Mouse (Mus musculus) bone marrow macrophage, adult 2 months (primary cell): Measurements from ENCODE around the gene Creb1.

Experiments
- CTCF ChIP-seq: IDR thresholded peaks from 2 replicates; pipeline ENCODE4 v1.5.1; 2012; ENCODE audit warnings: low read depth, mild to moderate bottlenecking, low read length, moderate library complexity
- POLR2A ChIP-seq: IDR thresholded peaks from 2 replicates; pipeline ENCODE4 v1.6.1; 2012; ENCODE audit warnings: mild to moderate bottlenecking, low read depth, low read length, borderline replicate concordance

GRCm38 (mm10) chr1:64631526-64631925 is 99.1 kb downstream of the Creb1 start:
- TF ChIP-seq CTCF (no peak), POLR2A (no peak)
